Mouse (Mus musculus): Measurements from ENCODE around the gene Arhgef28. TPM values are rescaled to one million over a fixed set of nuclear protein-coding genes. Genes with fewer than 3 reads are reported as not detected.

Gene Arhgef28
- polyA plus RNA-seq, 1 experiment: 16.7 TPM

- no peak overlapping the region for H3K27ac ChIP-seq (ENCODE audit: insufficient read depth, low read length)
- TF ChIP-seq CTCF (IDR thresholded peaks at IDR 0.05; ENCODE audit: borderline replicate concordance, insufficient read depth, low read length): no peak
- TF ChIP-seq POLR2A (IDR thresholded peaks at IDR 0.05; ENCODE audit: low read depth, low read length): no peak
- no peak overlapping the region for H3K4me3 ChIP-seq (ENCODE audit: insufficient read depth, low read length)
- peaks cover 6% of the 10 kb centered on the region for H3K4me1 ChIP-seq (ENCODE audit: control insufficient read depth, insufficient read depth, low read length)
Observed at GRCm38 (mm10) chr13:98135890-98136555, 70.2 kb downstream of the Arhgef28 start.

- peaks cover 6% of the 10 kb centered on the region for H3K4me1 ChIP-seq (ENCODE audit: control insufficient read depth, insufficient read depth, low read length)
- H3K4me3 ChIP-seq (ENCODE audit: insufficient read depth, low read length): no peak overlapping the region
- TF ChIP-seq CTCF (IDR thresholded peaks at IDR 0.05; ENCODE audit: borderline replicate concordance, insufficient read depth, low read length) (no peak), POLR2A (IDR thresholded peaks at IDR 0.05; ENCODE audit: low read depth, low read length) (no peak)
Observed at GRCm38 (mm10) chr13:98132951-98133350, 73.3 kb downstream of the Arhgef28 start.

GRCm38 (mm10) chr13:98132264-98132663 lies 74.0 kb downstream of the Arhgef28 start:
- no peak for TF ChIP-seq CTCF (IDR thresholded peaks at IDR 0.05; ENCODE audit: borderline replicate concordance, insufficient read depth, low read length)
- no peak for TF ChIP-seq POLR2A (IDR thresholded peaks at IDR 0.05; ENCODE audit: low read depth, low read length)
- no peak overlapping the region for H3K27ac ChIP-seq (ENCODE audit: insufficient read depth, low read length)
- no peak overlapping the region for H3K4me3 ChIP-seq (ENCODE audit: insufficient read depth, low read length)
- peaks cover 6% of the 10 kb centered on the region for H3K4me1 ChIP-seq (ENCODE audit: control insufficient read depth, insufficient read depth, low read length)

More at GRCm38 (mm10) chr13:98132951-98133350, 73.3 kb downstream of the Arhgef28 start:
- no peak overlapping the region for H3K27ac ChIP-seq (ENCODE audit: insufficient read depth, low read length)

GRCm38 (mm10) chr13:98125666-98126065 lies 80.6 kb downstream of the Arhgef28 start:
- Histone ChIP-seq H3K4me3 (ENCODE audit: insufficient read depth, low read length) (no peak overlapping the region), H3K27ac (ENCODE audit: insufficient read depth, low read length) (no peak overlapping the region), H3K4me1 (ENCODE audit: control insufficient read depth, insufficient read depth, low read length) (0 out of 2 replicates have a peak, but pooled peaks cover 4% of the 10 kb centered on the region)
- no peak for TF ChIP-seq CTCF (IDR thresholded peaks at IDR 0.05; ENCODE audit: borderline replicate concordance, insufficient read depth, low read length)
- no peak for TF ChIP-seq POLR2A (IDR thresholded peaks at IDR 0.05; ENCODE audit: low read depth, low read length)

DNA sequence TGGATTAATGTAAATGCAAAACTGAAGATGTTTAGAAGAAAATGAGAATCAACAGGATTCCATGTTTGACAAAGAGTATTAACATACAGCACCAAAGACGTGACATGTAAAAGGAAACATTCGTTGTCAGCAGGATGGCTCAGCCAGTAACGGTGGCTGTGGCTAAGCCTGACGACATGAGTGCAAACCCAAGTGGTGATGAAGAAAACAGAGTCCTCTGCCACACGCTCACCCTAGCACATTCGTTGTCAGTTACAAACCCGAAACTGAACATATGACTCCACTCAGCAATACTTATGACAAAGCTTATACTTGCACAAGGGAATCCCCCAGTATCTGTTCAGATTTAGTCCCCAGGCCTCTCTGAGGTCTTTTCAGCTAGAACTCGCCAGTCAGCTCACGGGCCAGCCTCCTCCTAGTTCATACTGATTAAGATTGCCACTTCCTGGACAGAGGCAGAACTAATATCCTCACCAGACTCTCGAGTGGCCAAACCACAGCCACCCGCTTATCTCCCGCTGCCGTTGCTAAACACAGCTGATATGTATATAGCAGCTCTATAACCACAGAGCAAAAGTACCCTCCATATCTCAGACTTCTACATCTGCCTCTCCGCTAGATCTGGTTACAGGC lies 82.0 kb downstream of the Arhgef28 start:
- H3K4me1 ChIP-seq (ENCODE audit: control insufficient read depth, insufficient read depth, low read length): 0 out of 2 replicates have a peak, but pooled peaks cover 4% of the 10 kb centered on the region
- H3K27ac ChIP-seq (ENCODE audit: insufficient read depth, low read length): no peak overlapping the region
- TF ChIP-seq POLR2A (IDR thresholded peaks at IDR 0.05; ENCODE audit: low read depth, low read length) (no peak), CTCF (IDR thresholded peaks at IDR 0.05; ENCODE audit: borderline replicate concordance, insufficient read depth, low read length) (no peak)
- no peak overlapping the region for H3K4me3 ChIP-seq (ENCODE audit: insufficient read depth, low read length)

DNA sequence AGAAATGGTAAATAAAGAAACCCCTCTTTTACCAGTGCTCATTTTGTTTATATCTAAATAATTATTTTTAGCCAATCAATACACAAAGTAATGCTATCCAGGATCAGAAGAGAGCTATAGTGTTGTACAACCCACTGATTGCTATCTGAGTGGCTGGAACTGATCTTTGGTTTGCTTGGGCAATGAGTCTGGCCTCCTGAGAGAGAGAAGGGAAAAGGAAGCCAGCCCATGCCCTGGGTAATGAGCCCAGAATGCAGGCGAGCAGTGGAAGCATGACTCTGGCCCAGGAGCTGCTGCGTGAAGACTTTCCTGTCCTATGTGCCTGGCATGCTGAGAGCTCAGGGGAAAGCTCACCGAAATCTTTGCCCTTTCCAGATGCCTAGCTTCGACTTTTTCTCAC lies 83.5 kb downstream of the Arhgef28 start:
- no peak overlapping the region for H3K4me3 ChIP-seq (ENCODE audit: insufficient read depth, low read length)
- H3K4me1 ChIP-seq (ENCODE audit: control insufficient read depth, insufficient read depth, low read length): 0 out of 2 replicates have a peak, but pooled peaks cover 4% of the 10 kb centered on the region
- TF ChIP-seq CTCF (IDR thresholded peaks at IDR 0.05; ENCODE audit: borderline replicate concordance, insufficient read depth, low read length): no peak
- no peak for TF ChIP-seq POLR2A (IDR thresholded peaks at IDR 0.05; ENCODE audit: low read depth, low read length)
- no peak overlapping the region for H3K27ac ChIP-seq (ENCODE audit: insufficient read depth, low read length)

DNA sequence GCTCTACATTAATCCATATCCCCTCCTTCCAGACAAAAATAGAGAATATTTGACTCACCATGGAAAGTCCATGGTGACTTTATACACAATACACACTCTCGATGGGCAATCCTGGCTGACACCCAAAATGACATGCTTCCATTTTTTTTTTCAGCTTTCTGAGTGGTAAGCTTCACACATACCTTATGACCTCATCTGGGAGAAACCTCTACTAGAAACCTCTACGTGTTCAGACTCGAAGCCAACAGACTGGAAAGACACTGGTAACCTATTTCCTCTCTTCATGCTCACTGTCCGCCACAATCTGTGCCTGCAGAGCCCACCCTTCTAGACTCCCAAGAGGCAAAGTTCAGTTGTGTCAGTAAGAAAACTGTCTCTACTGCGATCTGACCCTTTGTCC lies 84.2 kb downstream of the Arhgef28 start:
- no peak for TF ChIP-seq CTCF (IDR thresholded peaks at IDR 0.05; ENCODE audit: borderline replicate concordance, insufficient read depth, low read length)
- H3K27ac ChIP-seq (ENCODE audit: insufficient read depth, low read length): no peak overlapping the region
- H3K4me1 ChIP-seq (ENCODE audit: control insufficient read depth, insufficient read depth, low read length): 0 out of 2 replicates have a peak, but pooled peaks cover 4% of the 10 kb centered on the region
- no peak overlapping the region for H3K4me3 ChIP-seq (ENCODE audit: insufficient read depth, low read length)

DNA sequence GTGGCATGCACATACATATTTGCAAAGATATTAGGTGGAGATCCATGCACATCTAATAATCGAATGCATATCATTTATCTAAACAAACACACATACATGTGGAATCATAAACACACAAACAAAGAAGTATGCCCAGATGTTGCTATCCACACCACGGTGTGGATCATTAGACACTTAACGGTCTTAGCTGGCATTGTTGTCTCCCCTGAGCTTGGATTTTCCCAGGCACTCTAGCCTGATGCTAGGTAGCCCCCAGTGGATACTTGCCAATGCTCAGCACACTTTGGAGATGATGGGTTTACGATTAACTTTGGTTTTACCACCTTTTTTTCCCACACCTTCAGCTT lies 85.1 kb downstream of the Arhgef28 start:
- Histone ChIP-seq H3K27ac (ENCODE audit: insufficient read depth, low read length) (no peak overlapping the region), H3K4me1 (ENCODE audit: control insufficient read depth, insufficient read depth, low read length) (0 out of 2 replicates have a peak, but pooled peaks cover 4% of the 10 kb centered on the region), H3K4me3 (ENCODE audit: insufficient read depth, low read length) (no peak overlapping the region)
- TF ChIP-seq CTCF (IDR thresholded peaks at IDR 0.05; ENCODE audit: borderline replicate concordance, insufficient read depth, low read length) (no peak), POLR2A (IDR thresholded peaks at IDR 0.05; ENCODE audit: low read depth, low read length) (no peak)

DNA sequence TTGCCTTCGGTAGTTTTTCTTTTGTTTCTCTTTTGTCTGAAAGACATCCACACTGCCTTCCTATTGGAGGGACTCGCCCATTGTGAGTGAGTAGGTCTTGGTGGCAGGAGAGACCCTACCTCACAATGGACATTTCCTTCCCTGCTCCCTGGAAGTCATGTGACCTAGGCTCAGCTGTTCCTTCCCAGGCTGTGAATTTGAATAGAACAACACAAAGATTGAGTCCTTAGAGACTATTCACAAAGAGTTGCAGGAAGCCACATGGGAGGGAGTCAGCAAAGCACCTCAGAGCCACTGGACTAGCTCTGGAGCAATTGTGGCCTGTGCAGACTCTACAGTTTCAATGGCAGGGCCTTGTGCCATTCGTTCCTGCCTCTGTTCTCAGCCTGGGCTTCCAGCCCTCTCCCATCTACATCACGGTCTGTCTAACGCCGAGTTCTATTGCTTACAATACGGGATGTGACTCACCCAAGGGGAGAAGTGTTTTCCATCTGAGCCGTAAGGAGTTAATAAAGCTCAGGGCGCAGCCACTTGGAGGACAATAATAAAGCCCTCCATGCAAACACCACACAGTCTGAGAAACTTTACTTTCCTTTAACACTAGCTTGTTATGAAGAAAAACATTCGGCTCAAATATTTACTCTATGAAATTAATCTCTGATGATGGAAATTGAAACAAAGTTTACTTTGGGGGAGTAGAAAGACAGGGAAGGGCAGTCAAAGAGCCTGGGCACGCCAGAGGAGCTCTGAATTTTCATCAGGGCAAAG lies 85.7 kb downstream of the Arhgef28 start:
- H3K4me1 ChIP-seq (ENCODE audit: control insufficient read depth, insufficient read depth, low read length): 0 out of 2 replicates have a peak, but pooled peaks cover 4% of the 10 kb centered on the region
- TF ChIP-seq CTCF (IDR thresholded peaks at IDR 0.05; ENCODE audit: borderline replicate concordance, insufficient read depth, low read length): no peak
- TF ChIP-seq POLR2A (IDR thresholded peaks at IDR 0.05; ENCODE audit: low read depth, low read length): no peak

More for the DNA sequence above, 85.7 kb downstream of the Arhgef28 start:
- H3K27ac ChIP-seq (ENCODE audit: insufficient read depth, low read length): no peak overlapping the region
- no peak overlapping the region for H3K4me3 ChIP-seq (ENCODE audit: insufficient read depth, low read length)
